Mouse (Mus musculus) adrenal gland, adult 18-20 months (tissue): ENCODE results near the gene Adcy1. TPM values are rescaled to one million over a fixed set of nuclear protein-coding genes. Genes with fewer than 3 reads are reported as not detected.

Source experiments
- DNase-seq, 2 experiments: peaks; one replicate each; pipeline ENCODE4 v3.0.0; 2021 to 2022; ENCODE audit warnings: low spot score in 2 of 2
- long read RNA-seq, 2 experiments: library from polyadenylated mRNA; stranded (forward); transcript quantifications; one replicate each; pipeline ENCODE4 v2.0.0; 2021
- total RNA-seq, 2 experiments: library from RNA; stranded (reverse); gene quantifications; 1 replicate in 1 of 2; 2 replicates in 1 of 2; pipeline ENCODE4 v1.2.3; 2021

Adcy1 gene
- total RNA-seq = 1 to 10 TPM; 3.9 to 4.4 TPM
- long read RNA-seq, experiment 1, partial matches to known transcripts = 0 of 1 reads
- long read RNA-seq, experiment 1, other reads (novel, unspliced or antisense) = 1 of 1 reads
- long read RNA-seq, experiment 2 = 0 reads

DNA sequence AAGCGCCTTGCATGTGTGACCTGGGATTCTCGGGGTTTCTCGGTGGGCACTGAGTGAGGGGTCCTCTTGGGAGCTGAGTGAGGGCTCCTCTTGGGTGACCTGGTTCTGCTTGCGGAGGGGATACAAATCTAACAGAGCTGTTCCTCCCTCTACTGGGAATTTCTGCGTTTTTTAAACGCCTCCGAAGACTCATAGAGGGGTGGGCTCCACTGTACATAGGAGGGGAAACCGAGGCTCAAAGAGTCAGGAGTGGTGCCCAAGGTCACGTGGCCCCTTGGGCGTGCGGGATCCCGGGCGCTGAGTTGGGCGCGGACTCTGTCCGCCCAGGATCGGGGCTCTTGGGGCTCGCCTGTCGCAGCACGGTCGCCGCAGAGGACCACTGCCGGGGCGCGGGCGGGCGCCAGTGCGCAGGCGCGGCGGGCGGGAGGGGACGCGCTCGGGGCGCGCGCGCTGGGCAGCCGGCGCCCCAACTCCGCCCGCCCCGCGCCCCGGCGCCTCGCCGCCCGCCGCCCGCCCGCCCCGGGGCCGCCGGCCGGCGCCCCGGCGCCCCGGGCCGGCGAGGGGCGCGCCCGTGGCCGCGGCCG is at the start of gene Adcy1:
TSS of gene Adcy1 (plus strand) at position 489 of the 584 bp plus-strand sequence.
- peak in 1 of 2 experiments; percentile 11 for DNase-seq

DNA sequence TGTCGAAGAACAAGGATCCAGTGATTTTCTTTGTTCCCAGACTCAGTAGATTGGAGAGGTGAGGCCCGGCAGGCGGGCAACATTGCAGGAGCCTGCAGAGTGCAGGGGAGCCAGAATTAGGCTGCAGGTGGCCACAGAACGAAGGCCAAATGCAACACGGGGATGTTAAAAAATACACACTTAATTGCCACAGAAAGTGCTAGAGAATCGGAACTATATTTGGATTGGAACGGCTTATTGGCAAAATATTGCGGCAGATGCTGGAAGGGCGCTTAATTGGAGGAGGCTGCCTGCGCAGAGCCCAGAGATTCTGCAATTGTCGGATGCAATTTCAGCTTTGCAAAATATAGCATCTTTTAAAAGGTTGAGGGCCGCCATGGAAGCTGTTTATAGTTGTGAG is 46.4 kb upstream of the Adcy1 start:
- DNase-seq = no peak

DNA sequence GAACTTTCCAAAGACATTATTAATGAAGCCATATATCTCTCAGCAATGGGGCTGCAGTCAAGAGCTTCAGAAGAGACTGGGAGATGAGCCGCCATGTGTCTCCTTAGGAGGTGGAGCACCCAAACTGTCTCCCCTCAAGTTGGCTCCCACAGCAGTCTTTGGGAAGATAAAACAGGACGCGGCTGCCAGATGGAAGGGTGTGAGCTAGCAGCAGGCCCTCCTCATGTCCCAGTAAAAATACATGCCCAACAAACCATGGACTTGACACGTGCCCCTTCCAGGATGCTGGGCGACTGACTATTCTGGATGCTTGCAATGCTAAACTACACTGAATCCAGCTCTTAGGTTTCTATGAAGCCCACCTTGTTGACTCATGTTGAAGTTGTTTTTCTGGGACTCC is 45.2 kb upstream of the Adcy1 start:
- DNase-seq = no peak

DNA sequence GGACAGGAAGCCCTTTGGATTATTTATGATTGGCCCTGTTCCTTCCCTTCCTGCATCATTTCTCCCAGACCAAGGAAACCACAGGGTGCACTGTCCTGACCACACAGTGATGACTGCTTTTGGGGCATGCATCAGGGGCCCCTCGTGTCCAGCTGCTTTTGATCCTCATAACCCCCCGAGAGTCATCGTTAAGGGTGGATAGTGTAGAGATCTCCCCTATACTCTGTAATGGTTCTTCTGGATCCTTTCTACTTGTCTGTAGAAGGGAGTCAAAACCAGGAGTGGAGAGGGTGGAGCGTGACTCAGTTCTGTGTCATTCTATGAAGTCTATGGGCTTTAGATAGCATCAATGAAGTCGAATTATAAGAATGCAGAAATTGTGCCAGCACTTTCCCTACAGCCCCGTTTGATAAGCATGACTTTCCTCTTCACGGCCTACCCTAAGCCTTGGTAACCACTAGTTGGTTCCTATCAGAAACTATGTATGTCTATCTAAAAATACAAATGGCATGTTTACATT is 44.2 kb upstream of the Adcy1 start:
- DNase-seq = no peak

DNA sequence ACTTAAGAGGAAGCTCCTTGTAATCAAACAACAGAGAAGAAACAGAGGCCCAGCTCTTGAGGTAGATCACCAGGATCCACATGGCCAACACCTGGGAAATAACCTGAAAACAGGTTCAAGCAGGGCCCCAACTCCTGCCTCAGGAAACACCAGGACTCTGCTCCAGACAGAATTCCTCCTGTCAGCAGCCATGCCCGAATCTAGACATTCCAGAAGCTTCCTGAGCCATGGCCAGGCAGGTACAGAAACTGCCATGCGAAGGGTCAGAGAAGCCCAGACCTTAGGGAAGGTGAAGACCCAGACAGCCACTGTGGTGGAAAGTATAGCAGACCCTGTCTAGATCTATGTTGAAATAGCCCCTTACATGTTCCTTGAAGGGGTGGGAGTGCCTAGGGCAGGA is 30.2 kb upstream of the Adcy1 start:
- no peak for DNase-seq

- no peak for DNase-seq
Measured at GRCm38 (mm10) chr11:7039722-7040121, 23.6 kb upstream of the Adcy1 start.

GRCm38 (mm10) chr11:7040801-7041200 is 22.5 kb upstream of the Adcy1 start:
- DNase-seq = no peak

- DNase-seq = no peak
Measured at GRCm38 (mm10) chr11:7047176-7047575, 16.1 kb upstream of the Adcy1 start.

- no peak for DNase-seq
Measured at GRCm38 (mm10) chr11:7047584-7047983, 15.7 kb upstream of the Adcy1 start.

- no peak for DNase-seq
Measured at GRCm38 (mm10) chr11:7053710-7054109, 9.6 kb upstream of the Adcy1 start.

DNA sequence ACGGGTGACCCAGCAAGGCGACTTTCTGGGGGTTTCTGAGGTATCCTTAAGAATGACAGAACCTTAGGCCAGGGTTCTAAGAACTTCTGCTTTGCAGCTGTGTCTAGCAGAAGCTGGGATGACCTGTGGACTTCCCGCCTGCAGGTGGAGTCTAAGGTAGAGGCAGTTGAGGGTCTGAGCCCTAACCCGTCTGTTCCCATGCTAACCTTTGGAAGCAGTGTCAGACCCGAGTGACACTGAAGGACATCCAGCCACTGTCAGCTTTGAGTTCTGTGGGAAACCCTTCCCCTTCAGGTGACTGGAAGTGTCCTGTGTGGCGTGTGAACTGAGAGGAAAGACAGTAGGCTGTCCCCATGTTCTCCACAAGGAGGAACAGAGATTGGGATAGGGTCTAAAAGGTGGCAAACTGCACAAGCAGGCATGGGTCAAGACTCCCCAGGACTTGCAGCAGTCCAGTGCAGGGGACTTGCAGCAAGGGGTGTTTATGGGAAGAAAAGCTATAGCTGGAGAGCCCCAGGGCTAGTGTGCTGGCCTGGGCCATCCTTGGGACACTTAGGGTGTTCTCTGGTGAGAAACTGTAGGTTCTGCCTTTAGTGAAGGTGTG is 8.5 kb upstream of the Adcy1 start:
- no peak for DNase-seq

DNA sequence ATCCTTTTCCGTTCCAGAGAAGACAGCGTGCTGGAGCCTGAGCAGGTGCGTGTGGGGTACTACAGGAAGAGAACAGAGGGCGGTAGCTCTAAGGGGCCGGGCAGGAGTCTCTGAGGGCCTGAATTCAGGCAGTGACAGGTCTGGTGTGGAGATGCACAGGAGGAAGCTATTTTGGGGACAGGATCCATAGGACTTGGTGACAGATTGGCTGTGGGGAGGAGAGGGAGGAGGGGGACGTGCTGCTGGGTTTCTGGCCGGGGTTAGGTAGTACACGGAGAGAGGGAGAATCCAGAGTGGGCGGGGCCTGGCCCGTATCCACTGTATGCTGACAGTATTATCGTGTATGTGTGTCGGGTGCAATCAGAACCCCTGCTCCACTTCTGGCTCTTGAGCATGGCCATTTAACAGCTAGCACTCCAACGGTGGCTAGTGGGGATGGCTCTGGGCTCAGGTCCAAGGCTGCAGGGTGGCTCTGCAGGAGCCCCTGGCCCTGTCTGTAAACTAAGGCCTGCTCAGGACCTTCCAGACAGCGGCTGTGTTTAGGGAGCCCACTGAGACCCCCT is 7.8 kb upstream of the Adcy1 start:
- no peak for DNase-seq

DNA sequence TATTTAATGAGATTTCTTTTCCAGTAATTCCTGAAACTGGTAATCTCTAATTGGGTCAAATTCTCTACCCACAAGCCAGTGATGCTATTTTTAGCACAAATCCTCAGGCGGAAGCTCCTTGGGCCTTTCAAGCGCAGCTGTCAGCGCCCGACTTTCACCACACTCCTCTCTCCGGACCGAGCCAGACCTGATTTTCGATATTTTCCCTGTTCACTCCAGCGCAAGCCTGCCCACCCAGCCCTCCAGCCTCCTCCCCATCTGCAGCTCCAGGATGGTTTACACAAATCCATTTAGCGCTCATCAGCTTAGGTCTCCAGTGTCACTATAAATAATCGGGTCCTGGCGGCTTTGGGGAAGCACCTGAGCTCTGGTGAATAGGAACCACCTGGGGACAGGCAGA is 7.2 kb upstream of the Adcy1 start:
- DNase-seq = no peak

GRCm38 (mm10) chr11:7057781-7058180 is 5.5 kb upstream of the Adcy1 start:
- no peak for DNase-seq

- DNase-seq = no peak
Measured at GRCm38 (mm10) chr11:7061961-7062360, 1.3 kb upstream of the Adcy1 start.

DNA sequence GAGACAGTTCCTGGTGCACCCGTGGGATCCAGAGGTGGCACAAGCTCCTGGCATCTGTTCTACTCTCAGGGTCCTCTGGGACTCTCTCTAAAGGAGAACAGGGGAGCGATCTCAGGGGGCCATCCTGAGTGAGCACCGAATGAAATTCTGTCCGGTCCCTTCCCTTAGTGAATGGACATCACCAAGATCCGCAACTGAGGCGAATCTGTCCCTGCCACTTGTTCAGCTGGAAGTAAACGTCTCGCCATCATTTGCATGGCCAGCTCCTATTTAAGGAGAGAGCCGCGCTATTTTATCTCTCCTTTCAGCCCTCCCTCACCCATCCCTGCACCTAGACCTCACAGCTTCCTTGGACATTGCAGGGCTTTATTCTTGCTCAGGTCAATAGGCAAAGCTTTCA is 723 bp upstream of the Adcy1 start:
- DNase-seq = no peak

GRCm38 (mm10) chr11:7063681-7064267 is 485 bp downstream of the Adcy1 start:
- no peak for DNase-seq

DNA sequence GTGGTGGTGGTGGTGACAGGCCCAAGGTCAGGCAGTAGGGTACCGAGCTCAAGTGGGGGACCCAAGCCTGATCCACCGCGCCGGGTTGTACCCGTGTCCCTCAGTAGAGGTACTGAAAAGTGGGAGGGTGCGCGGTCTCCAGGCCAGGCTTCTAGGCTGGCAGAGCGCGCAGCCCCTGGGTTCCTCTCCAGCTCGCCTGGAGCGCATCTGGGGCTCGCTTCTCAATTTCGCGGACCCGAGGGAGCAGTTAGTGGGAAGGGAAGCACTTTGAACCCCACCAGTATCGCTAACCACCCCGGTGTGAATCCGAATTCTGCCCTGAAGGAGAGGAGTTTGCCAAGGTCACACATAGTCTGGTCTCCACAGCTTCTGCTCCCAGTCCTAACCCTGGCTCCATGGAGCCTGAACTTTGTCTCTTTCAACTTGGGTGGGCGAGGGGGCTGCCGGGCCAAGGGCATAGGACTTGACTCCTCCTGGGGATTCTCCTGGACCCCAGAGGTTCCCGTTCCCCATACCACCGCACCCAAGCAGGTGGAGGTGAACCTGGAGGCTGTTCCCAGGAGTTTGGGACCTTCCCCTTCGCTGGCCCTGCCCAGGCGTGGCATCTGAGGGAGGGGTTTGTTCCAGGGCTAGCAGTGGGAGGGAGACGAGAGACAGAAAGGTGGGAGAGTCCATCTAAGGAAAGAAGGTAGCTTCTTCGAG is 1.3 kb downstream of the Adcy1 start:
- no peak for DNase-seq

- DNase-seq = no peak
Measured at GRCm38 (mm10) chr11:7065388-7065787, 2.1 kb downstream of the Adcy1 start.

GRCm38 (mm10) chr11:7065876-7066275 is 2.6 kb downstream of the Adcy1 start:
- no peak for DNase-seq

DNA sequence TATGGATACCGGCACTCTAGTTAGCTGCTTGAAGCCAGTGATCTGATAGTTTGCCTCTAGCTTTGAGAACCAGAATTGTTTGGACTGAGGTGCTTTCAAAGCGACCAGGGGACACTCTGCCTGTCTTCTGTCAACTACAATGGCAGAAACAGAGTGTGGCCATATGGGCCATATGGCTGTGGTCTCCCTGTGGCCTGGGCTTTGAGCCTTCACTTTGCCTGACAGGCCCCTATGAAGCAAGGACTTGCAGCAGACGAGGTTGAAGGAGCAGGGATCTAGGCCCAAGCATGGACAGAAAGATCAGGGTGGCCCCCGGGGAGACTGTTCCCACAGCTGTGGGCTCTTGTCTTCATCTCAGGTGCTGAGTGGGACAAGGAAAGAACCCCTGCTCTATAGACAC is 4.0 kb downstream of the Adcy1 start:
- DNase-seq = no peak
